Mouse (Mus musculus): ENCODE data around the gene Mst1r. TPM values are rescaled to one million over a fixed set of nuclear protein-coding genes. Genes with fewer than 3 reads are reported as not detected.

Mst1r gene
- polyA plus RNA-seq, 1 experiment, result 8.5 TPM

- Histone ChIP-seq H3K27ac (ENCODE audit: control insufficient read depth, insufficient read depth, low read length) (no peak overlapping the region), H3K36me3 (ENCODE audit: control insufficient read depth, insufficient read depth, low read length) (no peaks in the 10 kb centered on the region)
Observed at GRCm38 (mm10) chr9:107967437-107967836, 60.8 kb downstream of the Mst1r start.

DNA sequence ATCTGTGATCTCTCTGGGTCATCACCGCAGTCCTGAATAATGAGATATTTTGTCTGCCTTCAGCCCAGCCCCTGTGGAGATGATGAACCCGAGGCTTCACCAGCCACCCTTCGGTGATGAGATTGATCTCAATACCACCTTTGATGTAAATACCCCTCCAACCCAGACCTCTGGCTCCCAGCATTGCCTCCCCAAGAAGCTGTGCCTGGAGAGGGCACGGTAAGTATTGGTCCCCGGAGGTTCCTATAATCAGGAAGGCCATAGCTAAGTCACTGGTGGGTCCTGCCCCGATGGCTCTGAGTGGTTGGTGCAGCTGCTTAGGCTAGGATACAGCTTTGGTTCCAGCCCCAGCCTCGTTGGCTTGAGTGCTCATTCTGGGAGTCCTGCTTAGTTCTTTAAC lies 61.9 kb downstream of the Mst1r start:
- 96% methylated on average over 7 of the region's 7 CpGs for WGBS
- TF ChIP-seq POLR2A (IDR thresholded peaks at IDR 0.05; ENCODE audit: control insufficient read depth, extremely low read depth, insufficient read depth, low read length, poor library complexity), result no peak
- TF ChIP-seq CTCF (IDR thresholded peaks at IDR 0.05; ENCODE audit: borderline replicate concordance, control insufficient read depth, extremely low read depth, insufficient read depth, low read length, poor library complexity), result no peak
- Histone ChIP-seq H3K36me3 (ENCODE audit: control insufficient read depth, insufficient read depth, low read length) (no peaks in the 10 kb centered on the region), H3K27ac (ENCODE audit: control insufficient read depth, insufficient read depth, low read length) (no peak overlapping the region), H3K4me1 (replicated peaks; ENCODE audit: control insufficient read depth, insufficient read depth, low read length) (peaks cover 3% of the 10 kb centered on the region; the same call in 1 of the 2 replicates), H3K4me3 (ENCODE audit: control insufficient read depth, insufficient read depth, low read length) (no peak overlapping the region), H3K27me3 (ENCODE audit: control insufficient read depth, insufficient read depth, low read length) (no peaks in the 10 kb centered on the region)
- no peak for DNase-seq

More at GRCm38 (mm10) chr9:107967437-107967836, 60.8 kb downstream of the Mst1r start:
- H3K27me3 ChIP-seq (ENCODE audit: control insufficient read depth, insufficient read depth, low read length), result no peaks in the 10 kb centered on the region
- peaks cover 3% of the 10 kb centered on the region; the same call in 1 of the 2 replicates for H3K4me1 ChIP-seq (replicated peaks; ENCODE audit: control insufficient read depth, insufficient read depth, low read length)
- no peak for TF ChIP-seq CTCF (IDR thresholded peaks at IDR 0.05; ENCODE audit: borderline replicate concordance, control insufficient read depth, extremely low read depth, insufficient read depth, low read length, poor library complexity)
- TF ChIP-seq POLR2A (IDR thresholded peaks at IDR 0.05; ENCODE audit: control insufficient read depth, extremely low read depth, insufficient read depth, low read length, poor library complexity), result no peak
- no peak overlapping the region for H3K4me3 ChIP-seq (ENCODE audit: control insufficient read depth, insufficient read depth, low read length)
- no peak for DNase-seq
- WGBS, result 95% methylated on average over 6 of the region's 6 CpGs

Other genes starting within 250 kb of the Mst1r start
- gene Slc38a3, start 237.3 kb upstream of the Mst1r start, polyA plus RNA-seq (2012; rRNA removed), result 9.1 and 11.2 TPM in 2 replicates
- gene Gnat1, start 227.2 kb upstream of the Mst1r start, polyA plus RNA-seq (2012; rRNA removed), result 0.13 and 0.34 TPM in 2 replicates
- 35.5 and 41.3 TPM in 2 replicates for gene Sema3f, start 196.4 kb upstream of the Mst1r start, polyA plus RNA-seq (2012; rRNA removed)
- gene Rbm5, start 135.9 kb upstream of the Mst1r start, polyA plus RNA-seq (2012; rRNA removed), result 176 and 197 TPM in 2 replicates
- 29.0 and 32.1 TPM in 2 replicates for gene Rbm6, start 33.6 kb upstream of the Mst1r start, polyA plus RNA-seq (2012; rRNA removed)
- gene Mon1a, start 18.7 kb upstream of the Mst1r start, polyA plus RNA-seq (2012; rRNA removed), result 57.0 and 62.7 TPM in 2 replicates
- 0.11 TPM in 1 of 2 replicates, not detected in the other for gene Actl11, start 21.6 kb downstream of the Mst1r start, polyA plus RNA-seq (2012; rRNA removed)
- gene Camkv, start 28.8 kb downstream of the Mst1r start, polyA plus RNA-seq (2012; rRNA removed), result 18.7 and 21.0 TPM in 2 replicates
- 9.2 and 15.7 TPM in 2 replicates for gene Traip, start 43.3 kb downstream of the Mst1r start, polyA plus RNA-seq (2012; rRNA removed)
- gene Uba7, start 68.6 kb downstream of the Mst1r start, polyA plus RNA-seq (2012; rRNA removed), result 208 and 267 TPM in 2 replicates
- gene Gm20661, start 76.2 kb downstream of the Mst1r start, polyA plus RNA-seq (2012; rRNA removed), result 0.58 and 0.93 TPM in 2 replicates
- 10.5 and 14.8 TPM in 2 replicates for gene Inka1, start 79.0 kb downstream of the Mst1r start, polyA plus RNA-seq (2012; rRNA removed)
- gene Cdhr4, start 85.6 kb downstream of the Mst1r start, polyA plus RNA-seq (2012; rRNA removed), result 5.1 and 7.3 TPM in 2 replicates
- gene Gm20662, start 89.5 kb downstream of the Mst1r start, polyA plus RNA-seq (2012; rRNA removed), result 0.60 and 3.2 TPM in 2 replicates
- gene Ip6k1, start 95.6 kb downstream of the Mst1r start, polyA plus RNA-seq (2012; rRNA removed), result 197 and 254 TPM in 2 replicates
- 18.0 and 20.9 TPM in 2 replicates for gene Gmppb, start 142.4 kb downstream of the Mst1r start, polyA plus RNA-seq (2012; rRNA removed)
- gene Amigo3, start 146.3 kb downstream of the Mst1r start, polyA plus RNA-seq (2012; rRNA removed), result 4.5 and 4.8 TPM in 2 replicates
- 3.3 and 3.5 TPM in 2 replicates for gene Mst1, start 173.6 kb downstream of the Mst1r start, polyA plus RNA-seq (2012; rRNA removed)
- gene Rnf123, start 176.5 kb downstream of the Mst1r start, polyA plus RNA-seq (2012; rRNA removed), result 221 and 246 TPM in 2 replicates
- 131 and 163 TPM in 2 replicates for gene Apeh, start 187.7 kb downstream of the Mst1r start, polyA plus RNA-seq (2012; rRNA removed)